Mouse (Mus musculus): ENCODE data around the gene Sfxn3.

DNA sequence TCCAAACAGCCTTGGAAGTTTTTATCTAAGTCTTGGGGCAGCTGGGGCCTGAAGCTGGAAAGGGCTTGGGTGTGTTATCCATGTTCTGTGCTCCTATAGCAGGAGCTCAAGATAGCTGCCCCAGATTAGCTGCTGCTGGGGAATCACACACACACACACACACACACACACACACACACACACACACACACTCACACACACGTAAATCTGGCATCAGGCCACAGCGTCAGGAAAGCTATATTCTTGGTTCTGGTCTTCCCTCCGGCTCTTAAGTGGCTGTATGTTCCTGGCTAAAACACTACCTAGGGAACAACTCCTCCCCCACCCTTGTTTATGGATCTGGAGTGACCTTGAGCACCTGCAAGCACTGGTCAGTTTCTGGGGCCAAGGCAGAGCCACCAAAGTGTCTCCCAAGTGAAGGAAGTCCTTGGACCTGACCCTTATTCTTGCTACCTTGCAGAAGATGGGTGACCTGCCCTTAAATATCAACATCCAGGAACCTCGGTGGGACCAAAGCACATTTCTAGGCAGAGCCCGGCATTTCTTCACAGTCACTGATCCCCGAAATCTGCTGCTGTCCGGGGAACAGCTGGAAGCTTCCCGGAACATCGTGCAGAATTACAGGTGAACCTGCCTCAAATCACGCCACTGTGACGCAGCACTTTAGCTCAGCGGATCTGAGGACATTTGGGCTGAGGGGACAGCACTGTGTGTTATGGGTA, 1.5 kb downstream of the Sfxn3 start:
- TF ChIP-seq CTCF (IDR thresholded peaks at IDR 0.05; ENCODE audit: control insufficient read depth, insufficient read depth, insufficient read length) (no peak), MAX (IDR thresholded peaks at IDR 0.05) (no peak), USF1 (IDR thresholded peaks at IDR 0.05; ENCODE audit: low read depth) (no peak), FOSL1 (IDR thresholded peaks at IDR 0.05; ENCODE audit: insufficient read depth, low read length, poor library complexity, severe bottlenecking) (no peak), MYOG (IDR thresholded peaks at IDR 0.05; ENCODE audit: control insufficient read depth, extremely low read depth, insufficient read length) (no peak), MYOD1 (IDR thresholded peaks at IDR 0.05; ENCODE audit: control insufficient read depth, insufficient read length, low read depth) (no peak), CEBPB (IDR thresholded peaks at IDR 0.05; ENCODE audit: low read depth) (no peak)
